Mouse (Mus musculus): ENCODE results near the gene Gm7792.
"Not testable (repeated sequence)": the region's sequence is repeated elsewhere in the genome, so short reads cannot be mapped to it uniquely, and the experiment has no call there.

Gm7792 gene

GRCm38 (mm10) chr5:93843476-93843875 is at the start of gene Gm7792:
Gm7792 (plus strand) TSS chr5:93843776.
- DNase-seq: not testable (repeated sequence)

Data from right cerebral cortex, postnatal 25 days (tissue).